Mouse (Mus musculus) limb, embryonic 15.5 days (tissue): ENCODE results near the gene Galnt9. TPM values are rescaled to one million over a fixed set of nuclear protein-coding genes. Genes with fewer than 3 reads are reported as not detected.

Source experiments
- ATAC-seq: fragments of 200-750 bp; cut with Nextera tagmentation; 2 replicates; pipeline ENCODE4 v1.8.0; 2017; ENCODE audit warnings: low read depth, moderate TSS enrichment; ENCODE audit not compliant: insufficient number of reproducible peaks, low FRiP score, low TSS enrichment
- H3K27ac ChIP-seq: fragments of 300-500 bp; sonication (generic); 2 replicates; pipeline ENCODE4 v1.5.1; 2015; ENCODE audit warnings: moderate library complexity, mild to moderate bottlenecking, inconsistent platforms
- H3K27me3 ChIP-seq: fragments of 300-500 bp; sonication (generic); 2 replicates; pipeline ENCODE4 v1.6.1; 2015; ENCODE audit warnings: inconsistent platforms
- H3K36me3 ChIP-seq: fragments of 300-500 bp; sonication (generic); 2 replicates; pipeline ENCODE4 v1.6.1; 2015; ENCODE audit warnings: inconsistent platforms
- H3K4me1 ChIP-seq: fragments of 300-500 bp; sonication (generic); 2 replicates; pipeline ENCODE4 v1.6.1; 2015; ENCODE audit warnings: inconsistent platforms
- H3K4me2 ChIP-seq: fragments of 300-500 bp; sonication (generic); 2 replicates; pipeline ENCODE4 v1.6.1; 2015; ENCODE audit warnings: mild to moderate bottlenecking, inconsistent platforms
- H3K4me3 ChIP-seq: fragments of 300-500 bp; sonication (generic); 2 replicates; pipeline ENCODE4 v1.5.1; 2015; ENCODE audit warnings: mild to moderate bottlenecking, inconsistent platforms
- H3K9ac ChIP-seq: fragments of 300-500 bp; sonication (generic); 2 replicates; pipeline ENCODE4 v1.6.1; 2015; ENCODE audit warnings: inconsistent platforms
- H3K9me3 ChIP-seq: fragments of 300-500 bp; sonication (generic); 2 replicates; pipeline ENCODE4 v1.6.1; 2016; ENCODE audit warnings: inconsistent platforms
- WGBS: fragments of 180-500 bp; shearing (Covaris S2); methylation state at CpG from one replicate; pipeline ENCODE4 v1.1.7; 2015; 5-methylcytosine and 5-hydroxymethylcytosine counted together
- polyA plus RNA-seq: library from polyadenylated mRNA; unstranded; fragments of >200 nt; fragmentation: Nextera tagmentation; extraction: Ambion mirVana; gene quantifications from 2 replicates; pipeline ENCODE4 v1.2.1, GENCODE M21; 2015

Gene Galnt9
- polyA plus RNA-seq, 1 experiment from 2014 or later = 3.9 TPM

DNA sequence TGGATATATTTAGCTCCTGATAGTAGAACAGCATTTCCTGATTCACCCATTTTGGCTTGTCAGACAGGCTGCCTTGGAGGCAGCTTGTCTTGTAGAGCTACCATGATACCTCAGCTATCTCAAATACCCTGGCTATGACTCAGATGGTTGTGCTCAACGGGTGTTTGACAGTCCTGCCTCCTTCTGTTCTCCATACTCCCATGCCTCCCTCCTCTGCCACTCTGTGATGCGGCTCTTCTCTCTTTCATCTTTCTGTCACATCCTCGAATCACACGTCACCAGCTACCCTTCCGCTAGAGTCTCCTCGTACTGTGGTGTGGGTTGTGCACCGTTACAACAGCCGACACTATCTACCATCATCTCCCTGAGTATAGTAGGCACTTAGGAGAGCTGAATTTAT is 50.3 kb downstream of the Galnt9 start:
- H3K9ac ChIP-seq = no peak overlapping the region
- ATAC-seq = no peak

DNA sequence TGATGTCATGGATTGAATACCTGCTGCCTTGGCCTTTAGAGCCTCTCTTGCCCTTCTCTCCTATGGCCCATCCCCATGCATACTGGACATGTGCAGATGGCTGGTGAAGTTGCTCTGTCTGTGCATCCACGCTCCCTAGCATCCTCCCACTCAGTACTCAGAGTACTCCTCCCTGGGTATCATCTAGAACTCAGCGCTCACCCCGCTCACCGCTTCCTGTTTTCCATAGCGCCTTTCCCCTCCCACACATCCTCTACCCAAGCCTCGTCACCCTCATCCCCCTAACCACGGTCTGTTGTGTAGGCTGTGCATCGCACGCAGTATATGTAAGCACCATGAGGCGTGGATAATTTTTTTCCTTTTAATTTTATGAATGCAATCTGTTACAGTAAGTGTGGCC is 51.2 kb downstream of the Galnt9 start:
- Histone ChIP-seq H3K36me3 (no peaks in the 10 kb centered on the region), H3K9ac (no peak overlapping the region), H3K4me3 (no peak overlapping the region), H3K4me2 (no peak overlapping the region), H3K9me3 (no peaks in the 10 kb centered on the region), H3K27ac (no peak overlapping the region), H3K4me1 (0 out of 2 replicates have a peak, but pooled peaks cover 4% of the 10 kb centered on the region), H3K27me3 (peaks cover 10% of the 10 kb centered on the region; the same call in 1 of the 2 replicates)
- WGBS = 87% methylated on average over 10 of the region's 10 CpGs
- ATAC-seq = no peak

More for the DNA sequence above, 50.3 kb downstream of the Galnt9 start:
- Histone ChIP-seq H3K4me3 (no peak overlapping the region), H3K4me2 (no peak overlapping the region), H3K4me1 (0 out of 2 replicates have a peak, but pooled peaks cover 4% of the 10 kb centered on the region), H3K9me3 (no peaks in the 10 kb centered on the region), H3K36me3 (no peaks in the 10 kb centered on the region), H3K27me3 (peaks cover 10% of the 10 kb centered on the region; the same call in 1 of the 2 replicates), H3K27ac (no peak overlapping the region)
- WGBS = 88% methylated on average over 8 of the region's 8 CpGs

DNA sequence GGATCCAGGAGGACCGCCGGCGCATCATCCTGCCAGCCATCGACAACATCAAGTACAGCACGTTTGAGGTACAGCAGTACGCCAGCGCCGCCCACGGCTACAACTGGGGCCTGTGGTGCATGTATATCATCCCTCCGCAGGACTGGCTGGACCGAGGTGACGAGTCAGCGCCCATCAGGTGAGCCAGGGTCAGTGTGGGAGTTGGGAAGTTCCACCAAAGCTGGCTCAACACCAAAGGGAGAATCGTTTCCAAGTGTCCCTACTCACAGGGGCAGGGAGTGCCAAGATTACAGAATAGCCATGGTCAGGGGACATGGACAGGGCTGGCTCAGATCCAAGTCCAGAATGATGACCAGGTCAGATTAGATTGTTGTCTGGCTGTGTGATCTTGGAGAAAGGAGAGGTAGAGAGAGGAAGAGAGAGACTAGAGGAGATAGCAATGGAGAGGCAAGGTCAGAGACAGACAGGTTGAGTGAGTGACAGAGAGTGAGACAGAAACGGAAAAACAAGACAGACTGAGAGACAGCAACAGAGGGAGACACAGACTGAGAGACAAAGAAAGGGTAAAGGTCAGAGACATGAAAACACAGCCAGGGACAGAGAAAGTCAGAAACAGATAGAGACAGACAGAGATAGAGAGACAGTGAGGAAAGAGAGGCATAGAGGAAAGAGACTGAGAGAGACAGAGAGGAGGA is 52.1 kb downstream of the Galnt9 start:
- no peak overlapping the region for H3K27ac ChIP-seq
- H3K4me1 ChIP-seq = 0 out of 2 replicates have a peak, but pooled peaks cover 4% of the 10 kb centered on the region
- no peak overlapping the region for H3K4me2 ChIP-seq
- ATAC-seq = no peak
- no peak overlapping the region for H3K4me3 ChIP-seq
- H3K9me3 ChIP-seq = no peaks in the 10 kb centered on the region
- no peak overlapping the region for H3K9ac ChIP-seq
- no peaks in the 10 kb centered on the region for H3K36me3 ChIP-seq
- H3K27me3 ChIP-seq = peaks cover 10% of the 10 kb centered on the region; the same call in 1 of the 2 replicates
- WGBS = 91% methylated on average over 15 of the region's 15 CpGs

DNA sequence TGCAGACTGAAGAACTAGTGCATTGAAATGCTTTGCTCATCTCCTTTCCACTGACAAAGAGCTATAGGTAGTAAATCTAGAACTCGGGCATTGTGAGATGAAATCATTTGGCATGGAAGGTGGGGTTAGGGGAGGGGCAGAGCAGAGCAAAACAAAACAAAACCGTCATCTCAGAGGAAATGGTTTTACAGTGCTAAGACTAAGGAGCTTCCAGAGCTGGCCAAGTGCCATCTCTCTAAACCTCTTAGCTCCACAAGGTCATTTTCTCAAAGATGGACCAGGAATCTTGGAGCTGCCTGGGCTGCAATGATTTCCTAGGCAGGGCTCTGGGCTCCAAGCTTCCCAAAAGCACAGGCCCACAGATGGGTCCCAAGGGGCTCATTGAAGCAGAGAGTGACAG is 53.3 kb downstream of the Galnt9 start:
- ATAC-seq = no peak
- 0 out of 2 replicates have a peak, but pooled peaks cover 4% of the 10 kb centered on the region for H3K4me1 ChIP-seq
- 34% methylated on average over 2 of the region's 2 CpGs for WGBS

DNA sequence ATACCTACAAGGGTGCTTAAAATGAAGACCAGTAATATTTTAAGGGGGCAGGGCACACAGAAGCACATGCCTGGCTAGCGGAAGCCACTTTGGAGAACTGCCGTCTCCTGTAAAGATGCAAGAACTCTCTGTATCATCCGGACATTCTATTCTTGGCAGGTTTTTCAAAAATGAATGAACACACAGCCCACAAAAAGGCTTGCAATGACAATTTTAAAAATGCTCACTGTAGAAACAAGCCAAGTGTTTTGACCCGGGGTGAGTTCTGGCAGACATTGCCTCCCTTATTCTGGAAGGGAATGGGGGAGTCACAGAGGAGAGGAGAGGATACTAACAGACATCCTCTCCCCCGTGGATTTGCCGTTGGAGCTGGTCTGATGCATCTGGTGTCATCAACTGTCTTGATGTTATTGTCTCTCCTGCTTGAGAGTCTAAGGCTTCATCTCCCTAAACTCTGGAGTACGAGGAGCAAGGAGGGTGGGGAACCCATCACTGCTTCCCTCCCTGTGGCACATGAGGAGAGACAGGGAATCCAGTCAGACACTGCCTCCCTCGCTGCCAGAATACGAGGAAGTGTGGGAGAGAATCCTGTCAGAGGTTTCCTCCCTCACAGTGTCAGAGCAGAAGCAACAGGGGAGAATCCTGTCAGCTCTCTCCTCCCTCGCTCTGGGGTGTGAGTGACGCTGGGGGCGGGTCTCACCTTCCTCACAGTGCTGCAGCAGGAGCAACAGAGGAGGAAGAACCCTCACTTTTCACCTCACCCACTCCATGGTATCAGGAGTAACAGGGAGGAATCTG is 54.3 kb downstream of the Galnt9 start:
- 0 out of 2 replicates have a peak, but pooled peaks cover 4% of the 10 kb centered on the region for H3K4me1 ChIP-seq
- peaks cover 10% of the 10 kb centered on the region; the same call in 1 of the 2 replicates for H3K27me3 ChIP-seq
- H3K36me3 ChIP-seq = no peaks in the 10 kb centered on the region
- 34% methylated on average over 10 of the region's 12 CpGs for WGBS
- no peaks in the 10 kb centered on the region for H3K9me3 ChIP-seq
- H3K9ac ChIP-seq = no peak overlapping the region
- H3K4me3 ChIP-seq = no peak overlapping the region
- no peak overlapping the region for H3K4me2 ChIP-seq
- ATAC-seq = no peak
- H3K27ac ChIP-seq = no peak overlapping the region

More for the DNA sequence above, 53.3 kb downstream of the Galnt9 start:
- Histone ChIP-seq H3K9me3 (no peaks in the 10 kb centered on the region), H3K36me3 (no peaks in the 10 kb centered on the region), H3K9ac (no peak overlapping the region), H3K4me2 (no peak overlapping the region), H3K27me3 (peaks cover 10% of the 10 kb centered on the region; the same call in 1 of the 2 replicates), H3K27ac (no peak overlapping the region), H3K4me3 (no peak overlapping the region)

DNA sequence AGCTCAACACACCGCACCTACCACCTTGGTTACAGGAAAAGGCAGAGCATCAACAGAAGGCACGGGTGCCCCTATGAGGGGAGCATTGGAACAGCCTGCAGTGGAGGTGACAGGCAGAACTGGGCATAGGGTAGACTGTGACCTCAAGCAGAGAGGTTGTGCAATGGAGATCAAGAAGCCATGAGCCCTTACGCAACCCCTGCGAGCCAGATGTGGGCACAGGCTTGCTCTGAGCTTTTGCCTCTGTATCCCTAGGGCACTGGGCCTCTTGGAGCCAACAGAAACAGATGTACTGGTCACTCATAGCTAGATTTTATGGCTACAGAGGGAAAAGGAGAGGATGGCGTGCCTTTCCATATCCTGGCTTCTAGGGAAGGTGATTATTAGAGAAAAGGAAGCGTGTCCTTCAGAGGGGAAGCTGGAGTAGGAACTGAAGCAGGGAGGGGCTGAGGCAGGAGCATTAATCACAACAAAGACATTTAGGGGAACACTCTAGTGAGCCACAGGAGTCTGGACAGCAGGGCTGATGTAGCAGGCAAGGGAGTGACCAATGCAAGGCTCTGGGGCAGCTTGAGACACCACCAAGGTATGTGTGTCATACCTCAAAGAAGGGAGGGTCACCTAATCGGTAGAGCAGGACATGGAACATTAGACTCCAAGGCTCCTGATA is 59.0 kb downstream of the Galnt9 start:
- no peak for ATAC-seq
- Histone ChIP-seq H3K27ac (no peak overlapping the region), H3K4me3 (no peak overlapping the region), H3K27me3 (peaks cover 7% of the 10 kb centered on the region; the same call in 1 of the 2 replicates), H3K9ac (no peak overlapping the region), H3K9me3 (no peaks in the 10 kb centered on the region), H3K4me1 (0 out of 2 replicates have a peak, but pooled peaks cover 4% of the 10 kb centered on the region), H3K4me2 (no peak overlapping the region), H3K36me3 (no peaks in the 10 kb centered on the region)
- WGBS = 67% methylated on average over 7 of the region's 7 CpGs

DNA sequence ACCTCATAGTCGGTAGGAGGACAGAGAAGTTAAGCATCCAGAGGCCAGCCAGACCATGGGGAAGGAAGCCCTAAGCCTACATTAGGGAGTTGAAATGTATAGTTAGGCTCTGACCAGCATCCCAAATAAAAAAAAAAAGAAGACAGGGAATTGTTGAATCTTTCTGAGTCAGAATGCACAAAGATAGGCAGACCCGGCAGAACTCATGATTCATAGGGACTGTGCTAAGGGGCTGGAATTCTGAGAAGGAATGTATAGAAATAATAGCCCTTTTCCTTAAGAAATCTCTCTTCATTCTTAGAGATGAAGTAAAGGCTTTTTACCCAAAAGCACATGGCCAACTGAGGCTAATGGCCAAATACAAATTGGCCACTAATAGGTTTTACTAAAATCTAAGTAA is 60.2 kb downstream of the Galnt9 start:
- WGBS = 85% methylated on average over 2 of the region's 2 CpGs

DNA sequence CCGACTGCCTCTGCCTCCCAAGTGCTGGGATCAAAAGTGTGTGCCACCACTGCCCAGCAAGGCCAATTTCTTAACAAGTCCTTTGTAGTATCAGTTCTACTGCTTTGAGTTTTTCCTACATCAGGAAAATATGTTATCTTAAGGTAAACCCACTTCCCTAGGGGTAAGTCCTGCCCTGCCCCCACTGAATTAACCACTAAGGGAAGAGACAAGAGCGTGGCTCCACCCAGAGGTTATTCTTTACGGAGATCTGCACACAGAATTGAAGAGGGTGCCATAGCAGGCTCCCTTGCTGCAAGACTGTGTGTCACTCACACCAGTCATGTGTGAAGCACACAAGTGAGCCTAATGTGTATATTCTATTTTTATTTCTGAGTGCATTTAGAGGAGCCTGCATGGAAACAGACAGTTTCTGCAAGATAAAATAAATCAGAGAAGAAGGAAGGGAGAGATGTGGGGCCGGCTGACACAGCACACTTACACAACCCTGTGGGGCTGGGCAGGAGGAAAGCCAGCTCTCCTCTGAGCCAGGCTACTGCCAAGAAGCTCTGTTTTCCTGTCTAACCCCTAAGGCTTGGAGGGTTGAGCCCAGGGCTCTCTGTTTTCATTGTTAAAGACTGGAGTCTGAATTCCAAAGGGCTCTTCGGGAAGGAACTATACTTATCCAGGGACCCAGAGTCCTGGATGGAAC is 61.5 kb downstream of the Galnt9 start:
- Histone ChIP-seq H3K4me3 (no peak overlapping the region), H3K36me3 (no peaks in the 10 kb centered on the region), H3K9ac (no peak overlapping the region), H3K4me1 (peaks cover 15% of the 10 kb centered on the region), H3K9me3 (no peaks in the 10 kb centered on the region), H3K27ac (no peak overlapping the region), H3K27me3 (no peaks in the 10 kb centered on the region; the same call in 1 of the 2 replicates), H3K4me2 (no peak overlapping the region)
- WGBS = 59% methylated on average over 5 of the region's 5 CpGs
- no peak for ATAC-seq

More for the DNA sequence above, 60.2 kb downstream of the Galnt9 start:
- H3K4me3 ChIP-seq = no peak overlapping the region
- H3K4me1 ChIP-seq = peaks cover 4% of the 10 kb centered on the region
- no peak for ATAC-seq
- no peaks in the 10 kb centered on the region for H3K36me3 ChIP-seq
- H3K9me3 ChIP-seq = no peaks in the 10 kb centered on the region
- no peak overlapping the region for H3K9ac ChIP-seq
- no peak overlapping the region for H3K4me2 ChIP-seq
- H3K27me3 ChIP-seq = no peaks in the 10 kb centered on the region
- no peak overlapping the region for H3K27ac ChIP-seq

DNA sequence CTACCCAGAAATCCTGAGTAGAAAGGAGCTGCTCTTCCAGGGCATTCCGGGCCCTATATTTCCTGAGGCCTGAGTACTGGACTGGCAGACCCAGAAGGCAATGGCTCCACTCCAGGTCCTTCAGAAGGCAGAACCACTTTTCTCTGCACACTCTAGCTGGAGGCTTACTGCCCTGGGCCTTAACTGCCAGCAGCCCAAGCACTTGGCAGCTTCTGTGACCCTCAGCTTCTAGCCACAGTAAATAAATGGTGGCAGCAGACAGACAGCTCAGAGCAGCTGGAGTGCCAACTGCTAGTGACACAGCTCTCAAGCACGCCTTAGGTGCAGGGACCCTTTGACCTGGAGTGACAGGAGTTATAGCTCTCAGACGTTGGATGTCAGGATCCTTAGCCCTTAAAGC is 63.6 kb downstream of the Galnt9 start:
- Histone ChIP-seq H3K27ac (no peak overlapping the region), H3K9ac (no peak overlapping the region), H3K4me2 (no peak overlapping the region), H3K4me1 (peaks cover 20% of the 10 kb centered on the region), H3K36me3 (no peaks in the 10 kb centered on the region), H3K9me3 (no peaks in the 10 kb centered on the region), H3K27me3 (no peaks in the 10 kb centered on the region; the same call in 1 of the 2 replicates), H3K4me3 (no peak overlapping the region)
- 56% methylated on average over 3 of the region's 3 CpGs for WGBS
- no peak for ATAC-seq

DNA sequence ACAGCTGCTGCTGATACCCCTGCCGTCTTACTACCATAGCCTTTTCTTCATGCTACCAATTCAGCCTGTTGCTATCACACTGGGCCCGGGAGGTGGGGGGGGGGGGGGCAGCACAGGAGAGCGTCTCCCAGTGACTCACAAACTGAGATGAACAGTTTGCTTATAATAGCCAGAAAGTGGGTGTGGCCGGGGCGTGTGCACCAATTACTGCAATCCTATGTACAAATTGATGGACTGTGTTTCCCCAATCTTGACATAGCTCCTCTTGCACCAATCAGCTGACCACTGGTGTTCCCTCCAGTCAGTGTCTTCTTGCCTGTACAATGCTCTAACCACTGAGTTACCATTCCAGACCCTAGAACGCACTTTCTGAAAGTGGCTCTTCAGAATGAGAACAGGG is 64.2 kb downstream of the Galnt9 start:
- Histone ChIP-seq H3K9me3 (no peaks in the 10 kb centered on the region), H3K9ac (no peak overlapping the region), H3K4me2 (no peak overlapping the region), H3K4me1 (peaks cover 20% of the 10 kb centered on the region), H3K36me3 (no peaks in the 10 kb centered on the region), H3K27ac (no peak overlapping the region), H3K4me3 (no peak overlapping the region), H3K27me3 (no peaks in the 10 kb centered on the region; the same call in 1 of the 2 replicates)
- 63% methylated on average over 6 of the region's 6 CpGs for WGBS
- ATAC-seq = no peak

DNA sequence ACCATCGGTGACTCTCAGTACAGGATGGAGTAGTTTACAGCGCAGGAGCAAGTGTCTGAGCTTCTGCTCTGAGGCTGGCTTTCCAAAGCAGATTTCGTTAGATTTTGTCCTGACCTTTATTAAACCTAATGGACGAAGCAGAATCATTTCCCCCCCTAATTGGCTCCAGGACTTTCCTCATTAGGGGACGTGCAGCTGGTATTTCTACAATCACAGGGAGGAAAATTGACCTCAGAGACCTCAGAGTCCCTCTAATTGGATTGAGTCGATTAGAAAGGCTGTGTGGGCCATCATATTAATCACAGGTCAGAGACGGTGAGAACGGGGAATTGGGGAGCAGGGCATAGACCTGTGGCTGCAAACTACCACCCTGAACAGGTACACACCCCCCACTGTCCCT is 64.8 kb downstream of the Galnt9 start:
- 28% methylated on average over 8 of the region's 8 CpGs for WGBS
- Histone ChIP-seq H3K4me2 (no peak overlapping the region), H3K9ac (no peak overlapping the region), H3K27ac (no peak overlapping the region), H3K9me3 (no peaks in the 10 kb centered on the region), H3K4me3 (no peak overlapping the region), H3K27me3 (no peaks in the 10 kb centered on the region; the same call in 1 of the 2 replicates), H3K36me3 (no peaks in the 10 kb centered on the region), H3K4me1 (peaks cover 20% of the 10 kb centered on the region)
- ATAC-seq = no peak
